Mouse (Mus musculus) liver, embryonic 11.5 days (tissue): ENCODE data around the gene Ankrd60. TPM values are rescaled to one million over a fixed set of nuclear protein-coding genes. Genes with fewer than 3 reads are reported as not detected.

Experiments
- ATAC-seq: fragments of 200-750 bp; cut with Nextera tagmentation; replicated peaks from 2 replicates; pipeline ENCODE4 v1.8.0; 2017; ENCODE audit warnings: moderate number of reproducible peaks, mild to moderate bottlenecking, moderate TSS enrichment, moderate library complexity; ENCODE audit not compliant: low FRiP score
- DNase-seq: peaks from one replicate; pipeline ENCODE4 v3.0.0-alpha.2; 2017; ENCODE audit warnings: low spot score
- H3K27ac ChIP-seq: fragments of 300-500 bp; sonication (generic); 2 replicates; pipeline ENCODE4 v1.5.1; 2014; ENCODE audit warnings: mild to moderate bottlenecking, low read depth, low read length, control low read depth
- H3K27me3 ChIP-seq: fragments of 300-500 bp; sonication (generic); replicated peaks from 2 replicates; pipeline ENCODE4 v1.6.1; 2014; ENCODE audit warnings: low read length, mixed read lengths; ENCODE audit not compliant: control insufficient read depth, insufficient read depth
- H3K36me3 ChIP-seq: fragments of 300-500 bp; sonication (generic); 2 replicates; pipeline ENCODE4 v1.6.1; 2014; ENCODE audit warnings: mild to moderate bottlenecking, low read length, moderate library complexity, mixed read lengths; ENCODE audit not compliant: control insufficient read depth, insufficient read depth
- H3K4me1 ChIP-seq: fragments of 300-500 bp; sonication (generic); replicated peaks from 2 replicates; pipeline ENCODE4 v1.6.1; 2014; ENCODE audit warnings: low read length, mixed read lengths; ENCODE audit not compliant: control insufficient read depth, insufficient read depth
- H3K4me2 ChIP-seq: fragments of 300-500 bp; sonication (generic); 2 replicates; pipeline ENCODE4 v1.6.1; 2014; ENCODE audit warnings: mild to moderate bottlenecking, control low read depth, moderate library complexity
- H3K4me3 ChIP-seq: fragments of 300-500 bp; sonication (generic); 2 replicates; pipeline ENCODE4 v1.5.1; 2014; ENCODE audit warnings: low read depth, low read length, control low read depth
- H3K9ac ChIP-seq: fragments of 300-500 bp; sonication (generic); 2 replicates; pipeline ENCODE4 v1.6.1; 2014; ENCODE audit warnings: low read depth, low read length, control low read depth
- H3K9me3 ChIP-seq: fragments of 300-500 bp; sonication (generic); 2 replicates; pipeline ENCODE4 v1.6.1; 2016; ENCODE audit warnings: low read length, inconsistent platforms, mixed read lengths; ENCODE audit not compliant: control insufficient read depth
- WGBS: fragments of 180-500 bp; shearing (Covaris S2); extraction: QIAGEN DNeasy Blood & Tissue Kit; methylation state at CpG from one replicate; pipeline ENCODE4 v1.1.7; 2014; 5-methylcytosine and 5-hydroxymethylcytosine counted together
- polyA plus RNA-seq: library from polyadenylated mRNA; unstranded; fragments of >200 nt; fragmentation: Nextera tagmentation; extraction: Ambion mirVana; gene quantifications from 2 replicates; pipeline ENCODE4 v1.2.1, GENCODE M21; 2014

The Ankrd60 gene
- polyA plus RNA-seq, 1 experiment from 2014 or later = not detected

GRCm38 (mm10) chr2:173564179-173564578, 14.0 kb downstream of the Ankrd60 start:
- Histone ChIP-seq H3K27ac (no peak overlapping the region), H3K4me1 (no peaks in the 10 kb centered on the region), H3K36me3 (no peaks in the 10 kb centered on the region), H3K27me3 (no peaks in the 10 kb centered on the region), H3K4me2 (no peak overlapping the region), H3K9ac (no peak overlapping the region), H3K4me3 (no peak overlapping the region), H3K9me3 (no peaks in the 10 kb centered on the region)
- ATAC-seq (no peak), DNase-seq (no peak)
- 66% methylated on average over 9 of the region's 9 CpGs for WGBS

DNA sequence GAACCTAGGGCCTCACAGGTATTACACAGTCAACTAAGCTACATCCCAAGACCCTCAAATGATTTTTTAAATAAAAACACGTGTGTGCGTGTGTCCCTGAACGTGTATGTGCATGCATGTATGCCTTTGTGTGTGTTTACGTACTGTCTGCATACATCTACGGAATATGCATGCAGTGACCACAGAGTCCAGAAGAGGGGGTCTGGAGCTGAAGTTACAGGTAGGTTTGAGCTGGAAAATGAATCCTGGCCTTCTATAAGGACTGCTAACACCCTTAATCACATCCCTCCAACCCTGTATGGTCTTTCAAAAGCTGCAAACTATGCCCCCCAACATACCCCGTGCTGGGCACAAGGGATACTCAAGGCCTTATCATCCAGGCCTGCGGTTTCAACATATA, 14.8 kb downstream of the Ankrd60 start:
- Histone ChIP-seq H3K9me3 (no peaks in the 10 kb centered on the region), H3K4me2 (no peak overlapping the region), H3K4me1 (no peaks in the 10 kb centered on the region), H3K9ac (no peak overlapping the region), H3K4me3 (no peak overlapping the region), H3K36me3 (no peaks in the 10 kb centered on the region), H3K27ac (no peak overlapping the region; the same call in 1 of the 2 replicates), H3K27me3 (no peaks in the 10 kb centered on the region)
- ATAC-seq (no peak), DNase-seq (no peak)
- 62% methylated on average over 7 of the region's 7 CpGs for WGBS

- DNase-seq (peak; percentile 52), ATAC-seq (no peak)
- Histone ChIP-seq H3K4me3 (no peak overlapping the region), H3K27me3 (no peaks in the 10 kb centered on the region), H3K27ac (no peak overlapping the region), H3K4me2 (no peak overlapping the region), H3K9ac (no peak overlapping the region), H3K4me1 (no peaks in the 10 kb centered on the region), H3K36me3 (no peaks in the 10 kb centered on the region), H3K9me3 (no peaks in the 10 kb centered on the region)
- 37% methylated on average over 5 of the region's 5 CpGs for WGBS
Observed at GRCm38 (mm10) chr2:173561851-173562442, 16.2 kb downstream of the Ankrd60 start.

- no peak overlapping the region for H3K4me2 ChIP-seq
- ATAC-seq (no peak), DNase-seq (no peak)
- H3K27me3 ChIP-seq = peaks cover 4% of the 10 kb centered on the region; the same call in 1 of the 2 replicates
- WGBS = 58% methylated on average over 12 of the region's 12 CpGs
- no peaks in the 10 kb centered on the region for H3K4me1 ChIP-seq
- H3K36me3 ChIP-seq = no peaks in the 10 kb centered on the region
- H3K27ac ChIP-seq = no peak overlapping the region
- H3K4me3 ChIP-seq = no peak overlapping the region
- H3K9me3 ChIP-seq = no peaks in the 10 kb centered on the region
- H3K9ac ChIP-seq = no peak overlapping the region
Observed at GRCm38 (mm10) chr2:173558754-173559396, 19.3 kb downstream of the Ankrd60 start.

GRCm38 (mm10) chr2:173553863-173554262, 24.3 kb downstream of the Ankrd60 start:
- WGBS = 37% methylated on average over 9 of the region's 9 CpGs
- no peaks in the 10 kb centered on the region for H3K9me3 ChIP-seq
- no peaks in the 10 kb centered on the region for H3K36me3 ChIP-seq
- H3K27ac ChIP-seq = no peak overlapping the region
- no peak overlapping the region for H3K9ac ChIP-seq
- H3K4me2 ChIP-seq = no peak overlapping the region
- peaks cover 7% of the 10 kb centered on the region; the same call in 1 of the 2 replicates for H3K27me3 ChIP-seq
- H3K4me3 ChIP-seq = no peak overlapping the region
- no peaks in the 10 kb centered on the region for H3K4me1 ChIP-seq
- DNase-seq (no peak), ATAC-seq (peak; percentile 76)

- ATAC-seq (no peak), DNase-seq (no peak)
- Histone ChIP-seq H3K9ac (no peak overlapping the region), H3K27me3 (peaks cover 11% of the 10 kb centered on the region), H3K9me3 (no peaks in the 10 kb centered on the region), H3K4me3 (no peak overlapping the region), H3K27ac (no peak overlapping the region), H3K4me1 (no peaks in the 10 kb centered on the region), H3K4me2 (no peak overlapping the region), H3K36me3 (no peaks in the 10 kb centered on the region)
- WGBS = 67% methylated on average over 6 of the region's 6 CpGs
Observed at GRCm38 (mm10) chr2:173550681-173551080, 27.5 kb downstream of the Ankrd60 start.

- no peaks in the 10 kb centered on the region for H3K9me3 ChIP-seq
- no peak overlapping the region for H3K4me3 ChIP-seq
- peaks cover 9% of the 10 kb centered on the region for H3K27me3 ChIP-seq
- no peaks in the 10 kb centered on the region for H3K4me1 ChIP-seq
- no peak overlapping the region for H3K4me2 ChIP-seq
- H3K27ac ChIP-seq = no peak overlapping the region
- DNase-seq (no peak), ATAC-seq (no peak)
- no peaks in the 10 kb centered on the region for H3K36me3 ChIP-seq
- H3K9ac ChIP-seq = no peak overlapping the region
- 88% methylated on average over 10 of the region's 10 CpGs for WGBS
Observed at GRCm38 (mm10) chr2:173549236-173549635, 28.9 kb downstream of the Ankrd60 start.

- ATAC-seq = 0 out of 2 replicates have a peak, but pooled peaks have one; percentile 29
- 45% methylated on average over 15 of the region's 15 CpGs for WGBS
- H3K4me2 ChIP-seq = no peak overlapping the region
- no peaks in the 10 kb centered on the region for H3K9me3 ChIP-seq
- no peaks in the 10 kb centered on the region for H3K4me1 ChIP-seq
- H3K4me3 ChIP-seq = no peak overlapping the region
- peaks cover 6% of the 10 kb centered on the region; the same call in 1 of the 2 replicates for H3K27me3 ChIP-seq
- no peak overlapping the region for H3K27ac ChIP-seq
- no peak overlapping the region for H3K9ac ChIP-seq
- DNase-seq = peak; percentile 72
- H3K36me3 ChIP-seq = no peaks in the 10 kb centered on the region
Observed at GRCm38 (mm10) chr2:173545992-173546703, 32.0 kb downstream of the Ankrd60 start.
